Mouse (Mus musculus) T-cell, adult 2 months (primary cell): ENCODE data around the gene Tnrc18.

ENCODE experiments used
- DNase-seq: peaks from one replicate; pipeline ENCODE4 v3.0.0; 2022; ENCODE audit warnings: low spot score

Tnrc18 gene

DNA sequence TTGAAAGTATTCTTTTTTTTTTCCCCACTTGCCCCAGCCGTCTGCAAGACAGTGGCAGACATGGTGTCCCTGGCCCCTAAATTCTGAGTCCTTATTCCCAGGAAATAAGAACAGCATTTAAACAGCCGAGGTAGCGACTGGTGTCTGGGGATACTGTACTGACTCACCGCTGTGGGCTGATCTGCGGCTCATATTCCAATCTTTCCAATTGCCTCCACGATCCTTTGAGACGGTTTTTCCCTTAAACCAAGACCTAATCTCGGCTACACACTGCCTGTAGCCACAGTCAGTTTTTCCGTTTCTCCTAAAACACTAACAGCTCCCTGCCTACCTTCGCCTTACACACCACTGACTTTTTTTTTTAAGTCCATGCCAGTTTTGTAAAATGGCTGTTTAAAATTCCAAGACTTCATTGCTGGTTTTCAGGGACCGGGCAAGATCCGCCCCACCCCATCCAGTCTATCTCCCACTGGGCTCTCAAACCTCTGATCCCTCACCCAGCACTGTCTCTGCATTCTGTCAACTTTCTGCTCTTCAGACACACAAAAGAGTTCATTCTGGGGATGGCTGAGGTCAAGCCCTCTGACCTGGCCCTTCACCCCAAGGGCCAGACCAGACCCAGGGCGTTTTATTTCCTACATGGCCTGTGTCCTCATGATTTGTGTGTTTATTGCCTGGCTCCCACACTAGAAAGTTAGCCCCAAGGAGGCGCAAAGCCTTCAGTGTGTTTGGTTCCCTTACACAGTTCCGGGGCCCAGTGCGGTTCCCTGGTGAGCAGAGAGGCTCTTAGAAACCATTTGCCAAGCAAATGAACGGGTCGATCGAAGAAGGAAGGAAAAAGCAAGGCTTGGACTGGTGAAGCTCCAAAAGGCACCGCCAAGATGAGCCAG is 6.5 kb downstream of the Tnrc18 start:
- DNase-seq = no peak

GRCm38 (mm10) chr5:142807661-142808060 is 9.8 kb downstream of the Tnrc18 start:
- no peak for DNase-seq

DNA sequence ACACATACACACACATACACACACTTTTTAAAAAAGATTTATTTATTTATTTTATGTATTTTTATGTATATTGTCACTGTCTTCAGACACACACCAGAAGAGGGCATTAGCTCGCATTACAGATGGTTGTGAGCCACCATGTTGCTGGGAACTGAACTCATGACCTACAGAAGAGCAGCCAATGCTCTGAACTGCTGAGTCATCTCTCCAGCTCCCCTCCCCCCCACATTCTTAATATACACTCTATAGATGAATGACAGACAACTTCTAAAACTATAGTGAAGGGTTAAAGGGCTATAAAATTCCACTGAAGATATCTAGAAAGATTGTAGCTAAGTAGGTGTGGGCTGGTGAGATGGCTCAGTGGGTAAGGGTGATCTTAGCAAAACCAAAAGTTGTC is 13.7 kb downstream of the Tnrc18 start:
- DNase-seq = no peak

DNA sequence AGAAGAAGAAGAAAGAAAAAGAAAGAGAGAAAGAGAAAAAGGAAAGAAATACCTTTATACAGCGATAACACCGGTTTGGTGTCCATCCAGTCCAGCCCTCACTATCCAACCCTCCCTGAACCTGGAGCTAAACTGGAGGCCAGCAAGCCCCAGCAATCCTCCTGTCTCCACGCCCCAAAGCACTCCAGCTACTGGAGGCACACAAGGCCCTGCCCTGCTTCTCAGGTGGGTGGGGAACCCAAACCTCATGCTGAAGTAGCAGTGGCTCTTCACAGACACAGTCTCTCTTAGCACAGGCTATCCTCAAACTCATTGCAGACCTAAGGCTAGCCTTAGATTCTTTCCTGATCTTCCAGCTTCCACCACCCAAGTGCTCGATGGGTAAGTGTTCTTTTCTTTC is 14.6 kb downstream of the Tnrc18 start:
- no peak for DNase-seq

GRCm38 (mm10) chr5:142801977-142802376 is 15.5 kb downstream of the Tnrc18 start:
- no peak for DNase-seq

DNA sequence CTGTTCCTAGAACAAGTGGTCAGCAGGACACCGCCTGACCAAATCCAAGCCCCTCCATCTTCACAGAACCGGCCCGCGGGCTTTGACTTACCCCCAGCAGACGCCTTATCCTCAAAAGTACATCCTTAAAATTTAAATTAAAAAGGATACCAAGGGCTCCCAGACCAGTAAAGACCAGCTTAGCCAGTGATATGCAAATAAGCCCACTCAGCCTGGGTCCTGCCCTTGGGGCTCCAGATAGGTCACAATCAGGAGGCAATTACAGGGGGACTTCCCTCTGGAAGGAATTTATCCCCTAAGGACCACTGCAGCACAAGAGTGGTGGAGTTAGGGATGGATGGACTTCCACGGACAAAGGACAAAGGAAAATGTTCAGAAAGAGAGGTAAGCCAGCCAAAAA is 16.8 kb downstream of the Tnrc18 start:
- DNase-seq = no peak

- DNase-seq = no peak
These were observed 17.3 kb downstream of the Tnrc18 start for GRCm38 (mm10) chr5:142800198-142800597.

GRCm38 (mm10) chr5:142799259-142799658 is 18.2 kb downstream of the Tnrc18 start:
- DNase-seq = no peak

- no peak for DNase-seq
These were observed 19.3 kb downstream of the Tnrc18 start for GRCm38 (mm10) chr5:142798190-142798589.

DNA sequence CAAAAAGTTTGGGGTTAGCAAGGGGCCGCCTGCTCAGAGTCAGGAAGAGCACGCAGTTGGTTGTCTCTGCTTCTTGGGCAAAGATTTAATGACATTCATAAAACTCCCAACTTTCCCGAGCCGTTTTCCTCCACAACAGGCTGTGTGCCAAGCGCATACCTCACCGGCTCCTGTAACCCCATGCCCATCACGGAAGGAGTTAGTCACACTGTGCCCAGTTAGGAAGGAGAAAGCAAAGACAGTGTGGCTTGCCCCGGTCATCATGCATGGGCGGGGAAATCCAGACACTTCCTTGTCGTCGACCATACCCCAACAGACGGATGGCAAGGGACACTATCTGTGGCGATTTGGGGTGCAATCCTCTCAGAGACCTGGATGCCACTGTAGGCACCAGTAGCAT is 19.8 kb downstream of the Tnrc18 start:
- no peak for DNase-seq

DNA sequence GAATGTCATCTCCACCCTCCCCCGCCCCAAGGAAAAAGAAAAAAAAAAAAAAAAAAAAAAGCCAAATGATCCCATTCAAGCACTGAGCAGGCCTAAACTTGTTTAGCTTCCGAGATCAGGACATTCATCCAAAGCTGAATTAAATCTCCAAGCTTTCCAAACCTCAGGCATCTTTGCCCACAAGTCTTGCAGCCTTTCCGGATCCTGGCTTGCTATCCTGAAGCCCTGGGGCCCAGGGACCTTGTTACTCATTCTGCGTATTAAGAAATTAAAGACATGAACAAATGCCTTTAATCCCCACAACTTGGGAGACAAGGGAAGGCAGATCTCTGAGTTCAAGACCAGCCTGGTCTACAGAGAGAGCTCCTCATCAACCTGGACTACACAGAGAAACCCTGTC is 20.5 kb downstream of the Tnrc18 start:
- DNase-seq = no peak

DNA sequence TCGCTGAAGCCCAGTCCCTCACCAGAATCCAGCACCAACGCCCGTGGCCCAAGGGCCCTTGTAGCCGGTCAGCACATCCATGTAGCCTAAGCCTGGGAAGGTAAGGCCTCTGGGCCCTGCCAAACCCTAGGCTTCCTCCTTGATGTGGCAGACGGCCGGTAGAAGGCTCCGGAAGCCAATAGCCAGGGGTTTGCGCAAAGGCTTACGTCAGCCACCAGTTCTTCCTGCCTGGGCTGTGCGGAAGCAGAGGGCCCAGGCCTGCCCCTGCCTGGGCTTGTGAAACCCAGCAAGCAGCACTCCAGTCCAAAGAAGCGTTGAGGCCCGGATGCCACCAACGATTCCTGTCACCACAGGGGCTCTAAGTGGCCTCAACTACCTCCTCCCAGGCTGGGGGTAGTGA is 22.9 kb downstream of the Tnrc18 start:
- DNase-seq = peak; percentile 93

GRCm38 (mm10) chr5:142794161-142794560 is 23.3 kb downstream of the Tnrc18 start:
- DNase-seq = peak; percentile 83

GRCm38 (mm10) chr5:142792594-142792993 is 24.9 kb downstream of the Tnrc18 start:
- DNase-seq = no peak

GRCm38 (mm10) chr5:142788279-142788678 is 29.2 kb downstream of the Tnrc18 start:
- no peak for DNase-seq

- DNase-seq = no peak
These were observed 30.1 kb downstream of the Tnrc18 start for GRCm38 (mm10) chr5:142787304-142787905.

DNA sequence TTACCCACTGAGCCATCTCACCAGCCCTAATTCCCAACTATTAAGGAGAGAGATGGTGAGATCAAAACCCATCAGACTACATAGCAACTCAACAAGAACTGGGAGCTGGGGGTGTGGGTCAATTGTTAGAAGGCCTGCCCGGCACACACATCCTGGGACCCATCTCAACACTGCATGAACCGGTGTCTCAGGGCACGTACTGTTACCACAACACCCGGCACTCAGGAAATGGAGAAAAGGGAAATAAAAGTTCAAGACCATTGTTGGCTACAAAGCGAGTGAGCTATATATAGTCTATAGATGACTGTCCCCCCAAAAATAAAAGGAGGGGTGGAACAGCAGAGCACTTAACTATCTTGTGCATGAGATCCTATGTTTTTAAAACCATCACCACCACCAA is 30.8 kb downstream of the Tnrc18 start:
- no peak for DNase-seq

DNA sequence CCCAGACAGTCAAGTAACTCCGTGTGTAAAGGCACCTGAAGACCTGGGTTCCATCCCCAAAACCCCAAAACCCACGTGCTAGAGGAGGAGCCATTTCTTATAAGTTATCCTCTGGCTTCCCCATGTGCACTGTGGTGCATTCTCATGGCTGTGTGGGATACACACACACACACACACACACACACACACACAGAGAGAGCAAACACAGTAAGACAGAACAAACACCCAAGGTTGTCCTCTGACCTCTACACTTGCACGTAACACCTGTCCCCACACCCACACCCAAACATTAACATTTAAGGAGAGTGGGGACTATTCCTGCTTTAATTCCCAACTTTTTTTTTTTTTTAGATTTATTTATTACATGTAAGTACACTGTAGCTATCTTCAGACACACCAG is 31.2 kb downstream of the Tnrc18 start:
- DNase-seq = no peak

GRCm38 (mm10) chr5:142783142-142783540 is 34.3 kb downstream of the Tnrc18 start:
- DNase-seq = no peak

GRCm38 (mm10) chr5:142782459-142783141 is 34.9 kb downstream of the Tnrc18 start:
- DNase-seq = no peak

- DNase-seq = no peak
These were observed 36.9 kb downstream of the Tnrc18 start for GRCm38 (mm10) chr5:142780579-142780978.

DNA sequence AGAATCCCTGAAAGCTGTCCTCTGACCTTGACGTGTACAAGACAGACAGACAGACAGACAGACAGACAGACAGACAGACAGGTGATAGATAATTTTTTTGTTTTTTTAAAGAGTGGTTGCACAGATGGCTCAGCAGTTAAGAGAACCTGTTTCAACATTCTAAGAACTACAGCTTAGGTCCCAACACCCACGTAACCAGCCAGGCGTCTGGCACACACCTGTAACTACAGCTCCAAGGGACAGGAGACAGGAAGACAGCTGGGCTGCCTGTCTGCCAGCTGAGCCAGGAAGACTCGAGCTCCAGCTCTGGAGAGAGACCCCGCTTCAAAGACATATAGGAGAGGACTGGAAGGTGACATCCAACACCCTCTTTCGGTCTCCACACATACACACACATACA is 38.6 kb downstream of the Tnrc18 start:
- no peak for DNase-seq

GRCm38 (mm10) chr5:142778135-142778534 is 39.3 kb downstream of the Tnrc18 start:
- DNase-seq = no peak
